Mouse (Mus musculus): Measurements from ENCODE around the gene Cdh4. TPM values are rescaled to one million over a fixed set of nuclear protein-coding genes. Genes with fewer than 3 reads are reported as not detected.

Gene Cdh4
- polyA plus RNA-seq, 1 experiment = 9.3 TPM

GRCm38 (mm10) chr2:179630720-179631119 is 188.5 kb downstream of the Cdh4 start:
- Histone ChIP-seq H3K27me3 (ENCODE audit: control insufficient read depth, insufficient read depth, low read length) (no peaks in the 10 kb centered on the region), H3K4me3 (replicated peaks; ENCODE audit: insufficient read depth, low read depth, low read length) (no peak overlapping the region), H3K27ac (ENCODE audit: insufficient read depth, low read length) (no peak overlapping the region), H3K4me1 (ENCODE audit: control insufficient read depth, insufficient read depth, low read length) (no peaks in the 10 kb centered on the region; the same call in 1 of the 2 replicates)
- TF ChIP-seq CTCF (IDR thresholded peaks at IDR 0.05; ENCODE audit: borderline replicate concordance, insufficient read depth, low read depth, low read length) (no peak), POLR2A (IDR thresholded peaks at IDR 0.05; ENCODE audit: borderline replicate concordance, insufficient read depth, low read length) (no peak)
- no peak for DNase-seq
- WGBS = 82% methylated on average over 10 of the region's 10 CpGs

GRCm38 (mm10) chr2:179640576-179641301 is 198.5 kb downstream of the Cdh4 start:
- peaks cover 22% of the 10 kb centered on the region for H3K4me1 ChIP-seq (ENCODE audit: control insufficient read depth, insufficient read depth, low read length)
- WGBS = 13% methylated on average over 15 of the region's 15 CpGs

GRCm38 (mm10) chr2:179648573-179649263 is 206.5 kb downstream of the Cdh4 start:
- peaks cover 12% of the 10 kb centered on the region for H3K4me1 ChIP-seq (ENCODE audit: control insufficient read depth, insufficient read depth, low read length)
- H3K27me3 ChIP-seq (ENCODE audit: control insufficient read depth, insufficient read depth, low read length) = no peaks in the 10 kb centered on the region
- TF ChIP-seq POLR2A (IDR thresholded peaks at IDR 0.05; ENCODE audit: borderline replicate concordance, insufficient read depth, low read length) (no peak), CTCF (IDR thresholded peaks at IDR 0.05; ENCODE audit: borderline replicate concordance, insufficient read depth, low read depth, low read length) (no peak)
- no peak overlapping the region for H3K27ac ChIP-seq (ENCODE audit: insufficient read depth, low read length)
- peak in 1 of 2 experiments; percentile 17 for DNase-seq
- peak overlapping the region; percentile 52 for H3K4me3 ChIP-seq (replicated peaks; ENCODE audit: insufficient read depth, low read depth, low read length)
- WGBS = 21% methylated on average over 20 of the region's 20 CpGs

More at GRCm38 (mm10) chr2:179640576-179641301, 198.5 kb downstream of the Cdh4 start:
- DNase-seq = peak; percentile 57 to 73
- Histone ChIP-seq H3K4me3 (replicated peaks; ENCODE audit: insufficient read depth, low read depth, low read length) (peak overlapping the region; percentile 3), H3K27ac (ENCODE audit: insufficient read depth, low read length) (0 out of 2 replicates have a peak overlapping the region, but pooled peaks have one; percentile 6), H3K27me3 (ENCODE audit: control insufficient read depth, insufficient read depth, low read length) (no peaks in the 10 kb centered on the region)
- TF ChIP-seq CTCF (IDR thresholded peaks at IDR 0.05; ENCODE audit: borderline replicate concordance, insufficient read depth, low read depth, low read length) (no peak), POLR2A (IDR thresholded peaks at IDR 0.05; ENCODE audit: borderline replicate concordance, insufficient read depth, low read length) (no peak)

GRCm38 (mm10) chr2:179649370-179649769 is 207.1 kb downstream of the Cdh4 start:
- H3K4me3 ChIP-seq (replicated peaks; ENCODE audit: insufficient read depth, low read depth, low read length) = no peak overlapping the region
- H3K27ac ChIP-seq (ENCODE audit: insufficient read depth, low read length) = no peak overlapping the region
- TF ChIP-seq CTCF (IDR thresholded peaks at IDR 0.05; ENCODE audit: borderline replicate concordance, insufficient read depth, low read depth, low read length) (no peak), POLR2A (IDR thresholded peaks at IDR 0.05; ENCODE audit: borderline replicate concordance, insufficient read depth, low read length) (no peak)
- DNase-seq = no peak
- no peaks in the 10 kb centered on the region for H3K27me3 ChIP-seq (ENCODE audit: control insufficient read depth, insufficient read depth, low read length)
- 50% methylated on average over 4 of the region's 4 CpGs for WGBS
- peaks cover 12% of the 10 kb centered on the region for H3K4me1 ChIP-seq (ENCODE audit: control insufficient read depth, insufficient read depth, low read length)

GRCm38 (mm10) chr2:179650168-179650567 is 207.9 kb downstream of the Cdh4 start:
- H3K27me3 ChIP-seq (ENCODE audit: control insufficient read depth, insufficient read depth, low read length) = no peaks in the 10 kb centered on the region
- no peak overlapping the region for H3K4me3 ChIP-seq (replicated peaks; ENCODE audit: insufficient read depth, low read depth, low read length)
- H3K27ac ChIP-seq (ENCODE audit: insufficient read depth, low read length) = no peak overlapping the region
- peaks cover 12% of the 10 kb centered on the region for H3K4me1 ChIP-seq (ENCODE audit: control insufficient read depth, insufficient read depth, low read length)
- no peak for DNase-seq
- TF ChIP-seq CTCF (IDR thresholded peaks at IDR 0.05; ENCODE audit: borderline replicate concordance, insufficient read depth, low read depth, low read length) (no peak), POLR2A (IDR thresholded peaks at IDR 0.05; ENCODE audit: borderline replicate concordance, insufficient read depth, low read length) (no peak)
- 95% methylated on average over 9 of the region's 9 CpGs for WGBS

- DNase-seq = no peak
- no peak overlapping the region for H3K27ac ChIP-seq (ENCODE audit: insufficient read depth, low read length)
- H3K4me1 ChIP-seq (ENCODE audit: control insufficient read depth, insufficient read depth, low read length) = no peaks in the 10 kb centered on the region
These were observed 213.3 kb downstream of the Cdh4 start for GRCm38 (mm10) chr2:179655506-179655905.

GRCm38 (mm10) chr2:179659254-179659653 is 217.0 kb downstream of the Cdh4 start:
- 87% methylated on average over 1 of the region's 1 CpGs for WGBS
- no peak for TF ChIP-seq CTCF (IDR thresholded peaks at IDR 0.05; ENCODE audit: borderline replicate concordance, insufficient read depth, low read depth, low read length)
- TF ChIP-seq POLR2A (IDR thresholded peaks at IDR 0.05; ENCODE audit: borderline replicate concordance, insufficient read depth, low read length) = no peak
- no peak for DNase-seq
- H3K4me1 ChIP-seq (ENCODE audit: control insufficient read depth, insufficient read depth, low read length) = no peaks in the 10 kb centered on the region
- H3K4me3 ChIP-seq (replicated peaks; ENCODE audit: insufficient read depth, low read depth, low read length) = no peak overlapping the region
- no peak overlapping the region for H3K27ac ChIP-seq (ENCODE audit: insufficient read depth, low read length)
- no peaks in the 10 kb centered on the region for H3K27me3 ChIP-seq (ENCODE audit: control insufficient read depth, insufficient read depth, low read length)

More at GRCm38 (mm10) chr2:179655506-179655905, 213.3 kb downstream of the Cdh4 start:
- Histone ChIP-seq H3K4me3 (replicated peaks; ENCODE audit: insufficient read depth, low read depth, low read length) (no peak overlapping the region), H3K27me3 (ENCODE audit: control insufficient read depth, insufficient read depth, low read length) (no peaks in the 10 kb centered on the region)
- TF ChIP-seq CTCF (IDR thresholded peaks at IDR 0.05; ENCODE audit: borderline replicate concordance, insufficient read depth, low read depth, low read length) (no peak), POLR2A (IDR thresholded peaks at IDR 0.05; ENCODE audit: borderline replicate concordance, insufficient read depth, low read length) (no peak)
- WGBS = 46% methylated on average over 3 of the region's 3 CpGs

Data from cerebellum, adult 2 months (tissue).